Mouse (Mus musculus): ENCODE results near the gene Fancc. TPM values are rescaled to one million over a fixed set of nuclear protein-coding genes. Genes with fewer than 3 reads are reported as not detected.

Gene Fancc
- polyA plus RNA-seq, 1 experiment from 2014 or later, result 17.1 TPM

GRCm38 (mm10) chr13:63309563-63309962 is 187.5 kb downstream of the Fancc start:
- no peaks in the 10 kb centered on the region for H3K27me3 ChIP-seq (replicated peaks; ENCODE audit: control insufficient read depth, insufficient read depth, low read length)

GRCm38 (mm10) chr13:63306768-63307167 is 190.3 kb downstream of the Fancc start:
- WGBS, result 85% methylated on average over 5 of the region's 5 CpGs
- Histone ChIP-seq H3K9ac (ENCODE audit: low read depth, low read length) (no peak overlapping the region), H3K9me3 (ENCODE audit: control insufficient read depth, low read length) (no peaks in the 10 kb centered on the region), H3K4me3 (ENCODE audit: low read depth, low read length) (no peak overlapping the region), H3K27me3 (replicated peaks; ENCODE audit: control insufficient read depth, insufficient read depth, low read length) (no peaks in the 10 kb centered on the region), H3K4me2 (ENCODE audit: low read depth, low read length) (no peak overlapping the region), H3K27ac (replicated peaks; ENCODE audit: low read depth, low read length) (no peak overlapping the region), H3K36me3 (ENCODE audit: control insufficient read depth, insufficient read depth, low read length) (peaks cover 33% of the 10 kb centered on the region), H3K4me1 (ENCODE audit: control insufficient read depth, insufficient read depth, low read length) (no peaks in the 10 kb centered on the region)
- DNase-seq (ENCODE audit: low spot score) (no peak), ATAC-seq (ENCODE audit: low read depth) (0 out of 2 replicates have a peak, but pooled peaks have one; percentile 16)

More at GRCm38 (mm10) chr13:63309563-63309962, 187.5 kb downstream of the Fancc start:
- H3K4me3 ChIP-seq (ENCODE audit: low read depth, low read length), result no peak overlapping the region
- H3K4me1 ChIP-seq (ENCODE audit: control insufficient read depth, insufficient read depth, low read length), result no peaks in the 10 kb centered on the region; the same call in 1 of the 2 replicates
- H3K4me2 ChIP-seq (ENCODE audit: low read depth, low read length), result no peak overlapping the region
- H3K9me3 ChIP-seq (ENCODE audit: control insufficient read depth, low read length), result no peaks in the 10 kb centered on the region
- DNase-seq (ENCODE audit: low spot score) (no peak), ATAC-seq (ENCODE audit: low read depth) (no peak)
- 84% methylated on average over 3 of the region's 3 CpGs for WGBS
- no peak overlapping the region for H3K9ac ChIP-seq (ENCODE audit: low read depth, low read length)
- H3K27ac ChIP-seq (replicated peaks; ENCODE audit: low read depth, low read length), result no peak overlapping the region
- peaks cover 6% of the 10 kb centered on the region for H3K36me3 ChIP-seq (ENCODE audit: control insufficient read depth, insufficient read depth, low read length)

- no peak for DNase-seq (ENCODE audit: low spot score)
- WGBS, result 69% methylated on average over 16 of the region's 16 CpGs
- Histone ChIP-seq H3K4me1 (ENCODE audit: control insufficient read depth, insufficient read depth, low read length) (no peaks in the 10 kb centered on the region), H3K4me3 (ENCODE audit: low read depth, low read length) (no peak overlapping the region), H3K9ac (ENCODE audit: low read depth, low read length) (no peak overlapping the region), H3K4me2 (ENCODE audit: low read depth, low read length) (no peak overlapping the region), H3K36me3 (ENCODE audit: control insufficient read depth, insufficient read depth, low read length) (peaks cover 46% of the 10 kb centered on the region), H3K9me3 (ENCODE audit: control insufficient read depth, low read length) (no peaks in the 10 kb centered on the region), H3K27me3 (replicated peaks; ENCODE audit: control insufficient read depth, insufficient read depth, low read length) (no peaks in the 10 kb centered on the region), H3K27ac (replicated peaks; ENCODE audit: low read depth, low read length) (no peak overlapping the region; the same call in 1 of the 2 replicates)
- ATAC-seq (ENCODE audit: low read depth), result peak; percentile 10; the same call in 1 of the 2 replicates
Measured at GRCm38 (mm10) chr13:63305160-63306011, 191.7 kb downstream of the Fancc start.

- no peak overlapping the region for H3K4me3 ChIP-seq (ENCODE audit: low read depth, low read length)
- no peak overlapping the region for H3K4me2 ChIP-seq (ENCODE audit: low read depth, low read length)
- no peaks in the 10 kb centered on the region for H3K4me1 ChIP-seq (ENCODE audit: control insufficient read depth, insufficient read depth, low read length)
- no peaks in the 10 kb centered on the region for H3K9me3 ChIP-seq (ENCODE audit: control insufficient read depth, low read length)
- no peak for DNase-seq (ENCODE audit: low spot score)
- no peaks in the 10 kb centered on the region for H3K27me3 ChIP-seq (replicated peaks; ENCODE audit: control insufficient read depth, insufficient read depth, low read length)
- no peak for ATAC-seq (ENCODE audit: low read depth)
- H3K9ac ChIP-seq (ENCODE audit: low read depth, low read length), result no peak overlapping the region
- WGBS, result 58% methylated on average over 3 of the region's 3 CpGs
- H3K36me3 ChIP-seq (ENCODE audit: control insufficient read depth, insufficient read depth, low read length), result peaks cover 53% of the 10 kb centered on the region
- H3K27ac ChIP-seq (replicated peaks; ENCODE audit: low read depth, low read length), result no peak overlapping the region
Measured at GRCm38 (mm10) chr13:63304799-63305159, 192.3 kb downstream of the Fancc start.

- no peak overlapping the region for H3K4me2 ChIP-seq (ENCODE audit: low read depth, low read length)
- no peak overlapping the region for H3K27ac ChIP-seq (replicated peaks; ENCODE audit: low read depth, low read length)
- no peaks in the 10 kb centered on the region for H3K4me1 ChIP-seq (ENCODE audit: control insufficient read depth, insufficient read depth, low read length)
- H3K36me3 ChIP-seq (ENCODE audit: control insufficient read depth, insufficient read depth, low read length), result peaks cover 56% of the 10 kb centered on the region
- H3K27me3 ChIP-seq (replicated peaks; ENCODE audit: control insufficient read depth, insufficient read depth, low read length), result no peaks in the 10 kb centered on the region
- no peaks in the 10 kb centered on the region for H3K9me3 ChIP-seq (ENCODE audit: control insufficient read depth, low read length)
- H3K9ac ChIP-seq (ENCODE audit: low read depth, low read length), result no peak overlapping the region
- 73% methylated on average over 6 of the region's 6 CpGs for WGBS
- no peak overlapping the region for H3K4me3 ChIP-seq (ENCODE audit: low read depth, low read length)
- DNase-seq (ENCODE audit: low spot score), result no peak
- no peak for ATAC-seq (ENCODE audit: low read depth)
Measured at GRCm38 (mm10) chr13:63304124-63304792, 192.8 kb downstream of the Fancc start.

- DNase-seq (ENCODE audit: low spot score) (no peak), ATAC-seq (ENCODE audit: low read depth) (no peak)
- WGBS, result 90% methylated on average over 5 of the region's 5 CpGs
- Histone ChIP-seq H3K4me2 (ENCODE audit: low read depth, low read length) (no peak overlapping the region), H3K27me3 (replicated peaks; ENCODE audit: control insufficient read depth, insufficient read depth, low read length) (no peaks in the 10 kb centered on the region), H3K9ac (ENCODE audit: low read depth, low read length) (no peak overlapping the region), H3K4me3 (ENCODE audit: low read depth, low read length) (no peak overlapping the region), H3K27ac (replicated peaks; ENCODE audit: low read depth, low read length) (no peak overlapping the region), H3K9me3 (ENCODE audit: control insufficient read depth, low read length) (no peaks in the 10 kb centered on the region), H3K36me3 (ENCODE audit: control insufficient read depth, insufficient read depth, low read length) (peaks cover 75% of the 10 kb centered on the region), H3K4me1 (ENCODE audit: control insufficient read depth, insufficient read depth, low read length) (no peaks in the 10 kb centered on the region)
Measured at GRCm38 (mm10) chr13:63302381-63302780, 194.7 kb downstream of the Fancc start.

- peaks cover 81% of the 10 kb centered on the region for H3K36me3 ChIP-seq (ENCODE audit: control insufficient read depth, insufficient read depth, low read length)
Measured at GRCm38 (mm10) chr13:63301764-63302209, 195.3 kb downstream of the Fancc start.

GRCm38 (mm10) chr13:63300929-63301328 is 196.1 kb downstream of the Fancc start:
- H3K4me3 ChIP-seq (ENCODE audit: low read depth, low read length), result no peak overlapping the region
- WGBS, result 70% methylated on average over 7 of the region's 7 CpGs
- H3K4me1 ChIP-seq (ENCODE audit: control insufficient read depth, insufficient read depth, low read length), result no peaks in the 10 kb centered on the region
- H3K36me3 ChIP-seq (ENCODE audit: control insufficient read depth, insufficient read depth, low read length), result peaks cover 90% of the 10 kb centered on the region
- H3K9me3 ChIP-seq (ENCODE audit: control insufficient read depth, low read length), result no peaks in the 10 kb centered on the region
- ATAC-seq (ENCODE audit: low read depth), result no peak
- no peak overlapping the region for H3K27ac ChIP-seq (replicated peaks; ENCODE audit: low read depth, low read length)
- no peak overlapping the region for H3K4me2 ChIP-seq (ENCODE audit: low read depth, low read length)
- no peaks in the 10 kb centered on the region for H3K27me3 ChIP-seq (replicated peaks; ENCODE audit: control insufficient read depth, insufficient read depth, low read length)
- no peak overlapping the region for H3K9ac ChIP-seq (ENCODE audit: low read depth, low read length)
- DNase-seq (ENCODE audit: low spot score), result no peak

More at GRCm38 (mm10) chr13:63301764-63302209, 195.3 kb downstream of the Fancc start:
- Histone ChIP-seq H3K4me3 (ENCODE audit: low read depth, low read length) (no peak overlapping the region), H3K27ac (replicated peaks; ENCODE audit: low read depth, low read length) (no peak overlapping the region; the same call in 1 of the 2 replicates), H3K27me3 (replicated peaks; ENCODE audit: control insufficient read depth, insufficient read depth, low read length) (no peaks in the 10 kb centered on the region), H3K9me3 (ENCODE audit: control insufficient read depth, low read length) (no peaks in the 10 kb centered on the region), H3K4me2 (ENCODE audit: low read depth, low read length) (no peak overlapping the region), H3K9ac (ENCODE audit: low read depth, low read length) (no peak overlapping the region), H3K4me1 (ENCODE audit: control insufficient read depth, insufficient read depth, low read length) (no peaks in the 10 kb centered on the region)
- no peak for DNase-seq (ENCODE audit: low spot score)
- no peak; the same call in 1 of the 2 replicates for ATAC-seq (ENCODE audit: low read depth)
- 41% methylated on average over 3 of the region's 3 CpGs for WGBS

Measured in embryonic facial prominence, embryonic 14.5 days (tissue).